Mouse (Mus musculus) heart, adult 2 months (tissue): ENCODE measurements around the gene Nell2.

Source experiments
- CTCF ChIP-seq: fragments of 200-600 bp; IDR thresholded peaks from 2 replicates; pipeline ENCODE4 v1.8.1; 2022; ENCODE audit warnings: antibody characterized with exemption, mild to moderate bottlenecking, moderate library complexity
- POLR2A ChIP-seq: fragments of 200-500 bp; IDR thresholded peaks from 2 replicates; pipeline ENCODE4 v1.6.1; 2011; ENCODE audit warnings: mild to moderate bottlenecking, low read depth, low read length, control low read depth; ENCODE audit not compliant: insufficient read depth

GRCm38 (mm10) chr15:95259671-95260450 is 268.5 kb downstream of the Nell2 start:
- TF ChIP-seq CTCF (no peak), POLR2A (no peak)
